Mouse (Mus musculus) mature B cell (primary cell): Measurements from ENCODE around the gene Kcnk3.

ENCODE experiments used
- in situ Hi-C: fragments of 300-500 bp; cut with MboI; formaldehyde crosslinking; loops from 2 replicates; pipeline ENCODE4 v1.14.3; 2019

The Kcnk3 gene

DNA sequence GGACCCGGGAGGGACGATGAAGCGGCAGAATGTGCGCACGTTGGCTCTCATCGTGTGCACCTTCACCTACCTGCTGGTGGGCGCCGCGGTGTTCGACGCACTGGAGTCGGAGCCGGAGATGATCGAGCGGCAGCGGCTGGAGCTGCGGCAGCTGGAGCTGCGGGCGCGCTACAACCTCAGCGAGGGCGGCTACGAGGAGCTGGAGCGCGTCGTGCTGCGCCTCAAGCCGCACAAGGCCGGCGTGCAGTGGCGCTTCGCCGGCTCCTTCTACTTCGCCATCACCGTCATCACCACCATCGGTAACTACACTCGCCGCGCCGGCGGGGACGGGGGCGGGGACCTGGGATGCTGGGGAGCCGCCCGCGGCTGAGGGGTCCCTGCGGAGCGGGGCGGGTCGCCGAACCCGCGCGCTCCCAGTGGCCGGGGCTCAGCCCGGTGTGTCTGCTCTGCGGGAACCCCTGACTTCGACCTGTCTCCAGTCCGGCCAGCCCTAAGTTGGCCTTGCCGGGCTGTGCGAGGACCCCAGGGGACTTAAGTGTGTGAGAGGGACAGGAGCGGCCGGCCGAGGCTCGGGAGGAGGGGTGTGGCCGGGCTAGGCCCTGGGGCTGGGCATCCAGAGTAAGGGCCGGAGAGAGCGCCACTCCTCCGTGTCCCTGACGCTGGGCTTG lies 465 bp downstream of the Kcnk3 start:
- in situ Hi-C loops, result no loop called here

DNA sequence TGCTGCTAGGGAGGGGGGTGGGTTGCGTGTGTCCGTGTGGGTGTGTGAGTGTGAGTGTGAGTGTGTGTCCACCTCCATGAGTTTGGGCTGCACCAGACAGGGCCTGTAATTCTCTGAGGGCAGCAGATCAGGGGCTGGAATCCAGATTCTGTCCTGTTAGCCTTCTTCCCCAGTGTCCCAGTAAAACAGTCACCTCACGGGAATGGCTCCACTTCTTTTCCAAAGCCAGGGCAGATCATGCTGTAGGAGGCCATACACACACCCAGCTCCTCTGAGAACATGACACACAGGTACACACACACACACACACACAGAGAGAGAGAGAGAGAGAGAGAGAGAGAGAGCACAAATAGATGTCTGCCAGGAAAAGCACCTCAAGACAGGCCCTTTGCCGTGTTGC lies 1.1 kb downstream of the Kcnk3 start:
- in situ Hi-C loops, result no loop called here

DNA sequence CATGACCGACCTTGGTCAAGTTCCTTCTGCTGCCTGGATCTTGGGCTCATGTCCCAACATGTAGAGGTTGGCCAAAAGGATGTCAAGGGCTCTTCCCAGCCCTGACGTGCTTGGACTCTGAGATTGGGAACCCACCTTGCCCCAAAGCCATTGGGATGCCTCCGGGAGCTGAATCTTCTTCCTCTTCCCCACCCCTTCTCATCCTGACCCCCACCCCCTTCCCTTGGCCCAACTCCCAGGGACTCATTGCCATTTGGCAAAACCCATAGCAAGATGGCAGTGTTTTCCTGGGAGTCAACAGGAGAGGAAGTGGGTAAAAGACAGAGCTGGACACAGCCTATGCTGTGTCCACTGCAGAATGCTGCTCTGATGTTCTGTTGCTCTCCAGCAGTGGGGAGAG lies 1.6 kb downstream of the Kcnk3 start:
- in situ Hi-C loops, result no loop called here

DNA sequence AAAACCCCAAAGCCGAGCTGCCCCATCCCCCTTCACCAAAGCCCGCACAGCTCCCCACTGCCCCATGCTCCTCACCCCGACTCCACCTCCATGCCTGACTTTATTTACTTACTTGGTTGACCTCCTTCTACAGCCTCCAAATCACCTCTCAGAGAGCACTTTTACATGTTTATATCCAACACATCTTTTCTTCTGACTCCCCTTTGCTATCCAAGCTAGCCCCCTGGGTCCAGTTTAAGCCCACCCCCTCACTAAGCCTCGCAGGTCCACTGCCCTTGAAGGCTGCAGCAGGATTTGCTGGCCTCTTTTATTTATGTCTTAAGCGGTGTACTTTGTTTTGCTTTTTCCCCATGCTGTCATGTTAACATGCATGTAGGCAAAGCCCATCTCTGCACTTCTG lies 2.3 kb downstream of the Kcnk3 start:
- in situ Hi-C loops, result no loop called here

DNA sequence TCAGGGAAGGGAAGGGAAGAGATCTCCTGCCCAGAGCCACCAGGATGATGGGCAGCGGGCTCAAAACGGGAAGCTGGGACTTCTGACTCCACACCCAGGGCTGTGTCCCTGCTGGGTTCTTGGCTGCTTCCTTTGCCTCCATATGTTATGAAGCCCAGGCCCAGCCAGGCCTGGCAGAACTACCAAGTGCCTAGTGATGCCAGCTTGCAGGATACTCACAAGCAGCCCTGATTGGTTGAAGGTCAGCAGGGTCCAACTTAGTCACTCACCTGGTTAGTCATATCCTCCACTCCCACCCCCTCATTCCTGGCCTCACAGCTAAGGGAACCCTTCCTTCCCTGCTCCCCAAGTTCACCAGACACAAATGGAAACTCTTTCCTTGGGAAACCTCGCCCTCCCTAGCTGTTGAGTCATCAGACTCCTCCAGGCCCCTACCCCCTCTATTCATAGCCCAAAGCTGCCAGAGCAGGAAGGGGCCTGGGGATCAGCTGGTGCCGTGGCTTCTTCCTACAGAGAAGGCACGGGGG lies 3.3 kb downstream of the Kcnk3 start:
- in situ Hi-C loops, result no loop called here

DNA sequence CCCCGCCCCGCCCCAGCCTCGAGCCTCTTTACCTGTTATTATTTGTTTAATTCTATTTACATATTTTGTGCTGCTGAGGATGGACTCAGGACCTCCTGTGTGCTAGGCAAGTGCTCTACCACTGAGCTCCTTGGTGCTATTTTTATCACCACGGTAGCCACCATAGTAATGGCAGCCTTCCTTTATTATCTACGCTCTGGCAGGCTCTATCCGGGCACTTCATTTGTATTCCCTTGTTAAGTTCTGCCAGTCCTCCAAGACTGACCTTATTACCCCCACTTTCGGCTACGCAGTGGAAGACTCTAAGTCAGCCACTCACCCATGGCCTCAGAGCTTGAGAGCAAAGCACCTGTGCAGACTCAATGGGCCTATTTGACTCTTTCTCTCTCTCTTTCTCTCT lies 3.8 kb downstream of the Kcnk3 start:
- in situ Hi-C loops, result no loop called here

DNA sequence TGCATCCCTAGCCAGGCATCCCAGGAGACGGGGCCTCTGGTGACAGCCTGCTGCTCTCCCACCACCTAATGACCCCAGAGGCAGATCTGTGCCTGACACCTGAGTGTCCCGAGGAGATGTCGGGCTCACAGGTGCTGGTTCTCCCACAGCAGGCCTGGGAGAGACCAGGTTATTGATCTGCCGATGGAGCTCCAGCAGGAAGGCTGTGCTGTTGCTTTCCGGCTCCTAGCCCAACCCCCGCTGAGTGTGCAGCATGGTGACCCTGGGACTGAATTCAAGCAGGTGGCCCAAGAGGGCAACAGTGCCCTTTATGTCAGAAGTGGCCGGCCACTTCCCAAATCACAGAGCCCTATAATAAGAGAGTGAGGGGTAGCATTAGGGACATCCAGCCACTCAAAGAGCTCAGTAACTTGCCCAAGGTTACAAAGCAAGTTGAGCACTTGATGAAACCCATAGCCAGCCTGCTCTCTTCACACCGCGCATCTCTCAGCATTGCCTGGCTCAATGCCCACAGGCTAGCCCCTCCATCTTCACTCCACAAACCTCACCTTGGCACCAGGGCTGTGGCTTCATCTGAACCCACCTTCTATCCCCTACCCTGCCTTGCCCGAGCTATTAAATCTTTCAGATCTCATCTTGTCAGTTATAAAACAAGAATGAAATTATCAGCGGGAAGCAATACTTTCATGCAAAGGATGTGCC lies 4.5 kb downstream of the Kcnk3 start:
- in situ Hi-C loops, result no loop called here

DNA sequence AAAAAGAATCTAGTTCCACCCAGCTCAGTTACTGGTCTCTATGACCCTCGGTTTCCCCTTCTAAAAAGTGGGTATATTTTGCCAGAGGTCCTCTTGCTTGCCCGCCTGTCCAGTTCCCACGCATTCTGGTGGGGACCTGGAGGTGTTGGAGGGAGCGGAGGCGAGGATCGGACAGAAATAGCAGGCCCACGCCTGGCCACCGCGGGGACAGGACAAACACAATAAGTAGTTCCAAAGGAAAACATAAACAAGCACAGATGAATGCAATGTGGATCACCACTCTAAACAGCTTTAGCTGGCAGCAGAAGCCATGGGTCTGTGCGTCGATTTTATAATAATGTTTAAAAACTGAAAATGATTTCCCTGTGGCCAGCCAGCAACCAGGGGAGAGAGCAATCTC lies 5.4 kb downstream of the Kcnk3 start:
- in situ Hi-C loops, result no loop called here

DNA sequence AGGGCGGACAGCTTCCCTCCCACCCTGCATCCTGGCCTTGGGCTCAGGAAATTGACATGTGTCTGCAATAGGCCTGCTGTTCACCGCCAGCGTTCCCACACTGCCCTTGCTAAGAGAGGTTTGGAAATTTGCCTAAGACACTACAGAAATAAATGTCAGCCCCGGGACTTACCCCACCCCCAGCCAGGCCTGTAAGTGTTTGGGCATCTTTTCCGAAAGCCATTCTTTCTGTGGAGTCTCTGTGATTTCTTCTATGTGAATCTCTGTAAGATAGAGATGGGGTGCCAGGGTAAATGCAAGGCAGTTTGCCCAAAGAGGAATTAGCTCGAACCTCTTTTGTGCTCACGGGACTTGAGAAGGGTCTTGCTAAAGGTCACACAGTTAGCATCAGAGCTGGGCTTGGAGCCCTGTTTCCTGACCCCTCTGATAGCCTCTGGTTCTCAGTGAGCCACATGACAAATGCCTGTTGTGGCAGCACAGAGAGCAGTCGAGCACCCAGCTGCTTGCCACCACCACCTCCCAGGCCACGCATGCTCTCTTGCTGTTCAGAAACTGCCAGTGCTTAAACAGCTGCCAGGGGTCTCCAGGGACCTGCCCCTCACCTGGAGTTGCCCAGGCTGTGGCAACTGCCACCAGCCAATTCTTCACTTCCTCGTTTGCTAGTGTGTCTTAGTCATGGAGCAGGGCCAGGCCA lies 6.0 kb downstream of the Kcnk3 start:
- in situ Hi-C loops, result no loop called here

DNA sequence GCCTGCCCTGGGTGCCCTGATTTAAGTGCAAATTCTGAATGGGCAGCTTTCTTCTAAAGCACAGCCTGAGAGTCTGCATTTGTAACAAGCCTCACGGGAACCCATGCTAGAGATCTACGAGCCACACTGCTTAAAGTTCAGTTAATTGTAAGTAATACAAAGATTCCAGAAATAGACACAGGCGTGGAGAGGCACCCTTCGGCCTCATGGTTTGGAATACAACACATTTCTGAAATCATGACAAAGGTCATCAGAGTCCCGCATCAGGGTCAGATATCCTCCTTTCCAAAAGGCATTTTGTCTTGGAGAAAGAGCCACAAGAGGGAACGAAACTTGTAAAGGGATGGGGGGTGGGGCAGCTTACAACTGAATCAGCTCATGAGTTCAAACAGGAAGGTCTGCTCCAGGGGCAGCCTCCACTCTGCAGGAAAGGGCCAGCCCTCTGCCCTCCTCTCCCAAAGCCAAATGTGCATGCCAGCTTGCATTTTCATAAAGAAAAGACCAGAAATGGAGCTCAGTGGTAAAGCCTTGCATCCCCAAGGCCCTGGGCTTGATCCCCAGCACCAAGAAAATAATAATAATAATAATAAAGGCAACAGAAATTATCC lies 7.1 kb downstream of the Kcnk3 start:
- in situ Hi-C loops, result no loop called here

DNA sequence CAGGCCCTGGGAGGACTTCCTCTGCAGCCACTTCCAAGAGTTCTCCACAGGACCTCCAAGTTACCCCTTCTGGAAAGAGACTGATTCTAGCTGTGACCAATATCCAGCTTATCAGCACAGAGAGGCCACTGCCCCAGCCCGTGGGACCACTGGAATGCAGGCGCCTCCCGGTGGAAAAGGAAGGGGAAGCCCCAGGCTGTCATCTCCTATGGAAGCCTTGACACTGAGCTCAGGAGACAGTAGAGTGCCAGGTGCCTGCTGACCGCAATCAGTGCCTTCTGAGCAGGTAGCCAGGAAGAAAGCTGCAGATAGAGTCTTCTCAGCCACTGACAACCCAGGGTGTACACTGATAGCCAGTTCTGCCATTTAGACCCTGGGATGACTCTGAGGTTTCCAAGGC lies 13.4 kb downstream of the Kcnk3 start:
- in situ Hi-C loops, result no loop called here

DNA sequence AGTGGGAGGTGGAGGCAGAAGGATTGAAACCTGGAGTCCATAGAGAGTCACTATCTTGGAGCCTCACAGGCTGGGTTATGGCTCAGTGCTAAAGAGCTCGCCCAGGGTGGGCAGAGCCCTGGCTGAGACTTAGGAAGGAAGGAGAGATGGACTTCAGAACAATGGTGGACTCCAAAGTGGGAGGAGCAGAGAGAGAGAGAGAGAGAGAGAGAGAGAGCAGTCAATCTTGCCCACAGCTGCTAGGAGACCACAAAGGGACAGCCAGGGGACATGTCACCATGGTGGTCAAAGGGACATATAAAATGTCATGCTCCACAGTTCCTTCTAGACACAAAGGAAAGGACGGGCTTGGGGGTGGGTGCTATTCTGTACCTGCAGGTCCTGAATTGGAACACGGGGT lies 15.3 kb downstream of the Kcnk3 start:
- in situ Hi-C loops, result no loop called here

DNA sequence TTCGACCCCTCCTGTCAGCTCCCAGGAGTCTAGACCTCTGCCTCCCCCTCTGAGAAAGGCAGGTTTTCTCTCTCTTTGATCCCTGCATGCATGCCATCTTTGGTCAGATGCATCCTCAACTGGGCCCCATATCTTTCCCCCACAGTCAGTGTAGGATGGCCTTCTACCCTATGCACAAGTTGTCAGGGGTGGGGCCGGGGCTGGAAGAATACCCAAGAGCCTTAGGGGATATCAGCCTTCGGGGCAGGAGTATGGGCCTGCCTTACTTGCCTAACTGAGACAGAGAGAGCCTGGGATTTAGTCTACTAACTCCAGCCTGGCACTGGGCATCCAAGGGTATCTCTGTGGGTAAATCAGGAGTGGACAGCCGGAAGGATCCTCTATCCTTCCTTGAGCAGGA lies 16.0 kb downstream of the Kcnk3 start:
- in situ Hi-C loops, result no loop called here

DNA sequence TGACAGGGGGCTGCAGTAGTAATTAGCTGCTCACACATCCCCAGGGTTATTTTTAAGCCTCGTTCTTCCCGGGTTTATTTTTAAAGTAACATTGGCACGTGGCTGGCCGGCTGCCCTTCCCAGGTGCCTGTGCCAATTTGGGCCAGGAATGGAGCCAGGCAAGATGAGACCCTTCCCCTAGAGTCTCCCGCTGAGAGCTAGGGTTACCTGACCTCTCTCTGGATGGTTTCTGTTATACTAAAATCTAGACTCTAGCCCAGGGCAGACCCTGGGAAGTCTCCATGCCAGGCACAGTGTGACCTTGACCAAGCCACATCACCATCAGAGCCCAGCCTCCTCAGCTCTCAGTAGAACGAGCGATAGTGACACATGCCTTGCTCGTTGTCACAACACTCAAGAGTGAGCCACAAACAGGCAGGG lies 16.8 kb downstream of the Kcnk3 start:
- in situ Hi-C loops, result no loop called here

DNA sequence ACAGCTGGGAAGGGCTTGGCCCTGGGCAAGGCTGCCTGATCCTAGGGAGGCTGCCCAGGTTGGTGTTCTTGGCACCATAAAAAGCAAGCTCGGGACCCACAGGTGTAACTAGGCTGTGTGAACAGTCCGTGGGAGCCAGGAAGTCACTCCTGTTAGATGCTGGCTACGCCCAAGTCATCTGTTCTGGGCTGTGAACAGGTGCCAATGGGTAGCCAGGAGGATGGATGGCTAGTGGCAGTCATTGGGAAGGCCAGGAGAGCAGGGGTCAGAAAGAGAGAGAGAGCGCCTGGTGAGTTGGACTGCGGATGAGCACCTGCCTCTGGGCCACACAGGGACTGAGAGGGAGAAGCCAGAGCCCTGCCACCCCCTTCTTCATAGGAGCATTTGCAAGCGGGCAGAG lies 17.7 kb downstream of the Kcnk3 start:
- in situ Hi-C loops, result no loop called here

DNA sequence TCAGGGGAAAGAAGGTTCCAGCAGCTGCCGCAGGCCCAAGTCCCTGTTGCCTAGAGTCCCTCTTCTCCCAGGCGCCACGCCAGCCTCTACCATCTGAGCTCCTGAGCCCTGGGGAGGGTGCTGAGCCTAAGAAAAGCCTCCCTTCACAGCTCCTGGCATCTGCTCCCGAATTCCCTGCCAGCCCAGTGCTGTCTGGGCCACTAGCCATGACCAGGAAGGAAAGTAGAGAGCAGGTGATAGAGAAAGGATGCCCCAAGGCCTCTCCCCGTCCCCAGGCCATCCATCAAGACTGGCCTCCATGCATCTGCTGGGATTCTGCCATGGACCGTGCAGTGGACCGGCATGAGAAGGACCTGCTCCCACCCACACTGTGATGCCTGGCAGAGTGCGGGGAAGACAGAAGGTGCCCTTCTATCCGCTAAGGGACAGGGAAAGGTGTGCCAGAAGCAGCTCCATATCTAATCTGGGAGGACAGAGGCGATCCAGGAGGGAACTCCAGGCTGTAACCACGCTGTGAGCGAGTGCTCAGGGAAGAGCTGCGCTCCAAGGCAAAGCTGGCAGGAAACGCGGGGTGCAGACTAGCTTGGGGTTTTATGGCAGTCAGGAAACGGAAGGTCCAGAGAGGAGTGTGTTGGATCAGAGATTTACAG lies 18.6 kb downstream of the Kcnk3 start:
- in situ Hi-C loops, result no loop called here

DNA sequence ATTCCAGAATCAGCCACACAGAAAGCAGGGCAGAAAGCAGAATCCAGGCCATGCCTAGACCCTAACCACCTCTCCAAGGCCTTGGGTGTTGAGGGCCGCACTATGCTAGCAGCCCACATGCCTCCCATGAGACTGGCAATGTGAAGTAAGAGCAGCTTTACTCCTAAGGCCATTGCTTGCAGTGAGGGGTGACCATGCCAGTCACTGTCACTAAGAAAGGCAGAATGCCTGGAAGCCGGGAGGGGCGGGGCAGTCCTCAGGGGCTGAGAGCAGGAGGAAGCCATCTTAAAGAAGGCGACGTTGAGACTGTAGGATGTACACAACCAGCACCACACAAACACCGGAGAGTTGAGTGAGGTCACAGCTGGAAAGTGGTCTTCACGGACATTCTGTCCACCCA lies 21.1 kb downstream of the Kcnk3 start:
- in situ Hi-C loops, result no loop called here

DNA sequence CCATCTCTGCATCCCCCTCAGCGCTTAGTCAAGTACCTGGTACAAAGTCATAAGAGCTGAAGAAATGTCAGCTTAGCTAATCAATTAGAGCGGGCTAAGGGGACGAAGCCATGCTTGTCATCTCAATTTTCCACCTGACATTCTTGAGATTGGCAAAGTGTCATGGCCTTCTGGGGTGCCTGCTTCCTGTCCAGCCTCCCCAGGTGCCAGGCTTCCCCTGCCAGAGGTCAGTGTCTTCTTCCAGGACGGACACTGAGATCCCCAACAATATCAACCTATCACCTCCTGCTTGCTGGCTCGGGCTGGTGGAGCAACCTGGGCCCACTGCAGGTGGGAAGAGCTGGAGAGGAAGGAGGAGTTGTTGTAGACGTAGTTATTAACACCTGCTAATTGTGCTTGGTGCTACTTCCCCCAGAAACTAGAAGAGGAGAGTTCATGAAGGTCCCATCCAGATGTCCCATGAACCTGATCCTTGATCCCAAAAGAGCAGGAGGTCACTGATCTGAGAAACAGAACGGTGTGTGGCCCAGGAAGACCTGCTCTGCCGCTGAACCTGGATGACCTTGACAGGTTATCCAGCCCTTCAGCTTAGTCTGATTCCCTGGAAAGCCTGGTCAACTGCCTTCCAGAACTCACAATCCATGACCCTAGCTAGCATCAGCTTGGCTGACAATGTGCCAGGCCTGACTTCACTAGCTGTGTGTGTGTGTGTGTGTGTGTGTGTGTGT lies 22.1 kb downstream of the Kcnk3 start:
- in situ Hi-C loops, result no loop called here

DNA sequence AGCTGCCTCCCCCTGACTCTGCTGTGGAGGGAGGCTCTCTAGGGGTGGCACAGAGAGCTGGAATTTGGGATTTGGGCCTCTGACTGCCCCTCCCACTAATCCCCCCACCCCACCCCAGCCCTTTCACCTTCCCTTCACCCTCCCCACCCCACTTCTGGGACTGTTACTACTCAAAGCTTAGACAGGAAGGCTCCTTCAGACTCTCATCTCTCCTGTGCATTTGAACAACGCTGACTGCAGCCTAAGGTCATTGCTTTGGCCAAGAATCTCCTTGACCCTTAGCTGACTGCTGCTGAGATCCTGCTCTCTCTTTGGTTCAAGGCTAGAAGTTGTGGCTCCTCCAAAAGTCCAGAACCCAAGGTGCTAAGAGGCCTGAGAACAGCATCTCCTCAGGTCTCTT lies 23.1 kb downstream of the Kcnk3 start:
- in situ Hi-C loops, result no loop called here

DNA sequence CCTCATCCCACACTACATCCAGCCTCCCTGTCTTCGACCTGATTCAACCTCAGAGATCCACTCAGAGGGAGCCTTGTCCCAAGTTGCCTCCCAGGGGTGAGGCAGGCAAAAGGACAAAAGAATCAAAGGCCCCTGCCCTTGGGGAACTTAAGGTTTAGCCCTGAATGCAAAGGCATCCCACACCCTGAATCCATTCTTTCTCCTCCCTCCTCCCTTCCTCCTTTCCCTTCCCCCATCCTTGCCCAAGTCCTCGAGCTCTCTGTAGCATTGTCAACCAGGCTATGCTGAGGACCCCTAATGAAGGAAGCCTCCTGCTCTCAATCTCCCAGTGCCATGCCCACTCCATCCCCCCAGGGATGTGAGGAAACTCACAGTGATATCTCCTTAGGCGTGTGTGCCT lies 23.7 kb downstream of the Kcnk3 start:
- in situ Hi-C loops, result no loop called here

DNA sequence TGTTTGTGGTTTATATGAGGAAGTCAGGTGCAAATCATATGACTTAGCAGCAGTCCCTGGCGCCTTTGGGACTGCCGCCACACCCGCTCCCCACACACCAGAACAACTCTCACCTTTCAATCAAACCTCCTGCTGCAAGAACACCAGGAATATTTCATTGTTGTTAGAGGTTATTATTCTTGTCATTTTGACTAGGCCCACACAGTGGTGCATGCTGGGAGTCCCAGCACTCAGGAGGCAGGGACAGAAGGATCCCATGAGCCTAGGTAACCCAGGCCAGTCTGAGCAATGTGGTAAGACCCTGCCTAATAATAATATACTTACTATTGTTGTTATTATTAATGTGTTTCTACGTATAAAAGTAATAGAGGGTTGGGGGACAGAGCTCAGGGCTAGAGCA lies 24.6 kb downstream of the Kcnk3 start:
- in situ Hi-C loops, result no loop called here

DNA sequence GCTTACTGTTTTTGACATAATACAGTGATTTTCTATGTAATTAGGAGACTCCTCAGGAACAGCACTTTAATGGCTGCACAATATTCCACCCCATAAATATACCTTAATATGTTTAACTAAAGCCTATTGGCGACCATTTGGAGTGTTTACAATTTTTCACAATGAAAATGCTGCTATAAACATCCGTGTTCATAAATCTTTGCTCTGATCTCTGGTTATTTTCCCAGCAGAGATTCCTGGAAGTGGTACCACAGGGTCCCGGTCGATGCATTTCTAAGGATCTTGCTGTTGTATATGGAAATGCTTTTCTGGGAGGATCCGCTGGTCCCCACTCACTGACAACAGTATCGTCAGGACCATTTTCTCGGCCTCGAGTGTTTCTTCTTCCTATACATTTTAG lies 25.3 kb downstream of the Kcnk3 start:
- in situ Hi-C loops, result no loop called here
